Mouse (Mus musculus) right cerebral cortex, postnatal 4 days (tissue): ENCODE results near the gene Dlgap1.

Experiments
- DNase-seq: peaks from one replicate; pipeline ENCODE4 v3.0.0-alpha.2; 2022

Dlgap1 gene

DNA sequence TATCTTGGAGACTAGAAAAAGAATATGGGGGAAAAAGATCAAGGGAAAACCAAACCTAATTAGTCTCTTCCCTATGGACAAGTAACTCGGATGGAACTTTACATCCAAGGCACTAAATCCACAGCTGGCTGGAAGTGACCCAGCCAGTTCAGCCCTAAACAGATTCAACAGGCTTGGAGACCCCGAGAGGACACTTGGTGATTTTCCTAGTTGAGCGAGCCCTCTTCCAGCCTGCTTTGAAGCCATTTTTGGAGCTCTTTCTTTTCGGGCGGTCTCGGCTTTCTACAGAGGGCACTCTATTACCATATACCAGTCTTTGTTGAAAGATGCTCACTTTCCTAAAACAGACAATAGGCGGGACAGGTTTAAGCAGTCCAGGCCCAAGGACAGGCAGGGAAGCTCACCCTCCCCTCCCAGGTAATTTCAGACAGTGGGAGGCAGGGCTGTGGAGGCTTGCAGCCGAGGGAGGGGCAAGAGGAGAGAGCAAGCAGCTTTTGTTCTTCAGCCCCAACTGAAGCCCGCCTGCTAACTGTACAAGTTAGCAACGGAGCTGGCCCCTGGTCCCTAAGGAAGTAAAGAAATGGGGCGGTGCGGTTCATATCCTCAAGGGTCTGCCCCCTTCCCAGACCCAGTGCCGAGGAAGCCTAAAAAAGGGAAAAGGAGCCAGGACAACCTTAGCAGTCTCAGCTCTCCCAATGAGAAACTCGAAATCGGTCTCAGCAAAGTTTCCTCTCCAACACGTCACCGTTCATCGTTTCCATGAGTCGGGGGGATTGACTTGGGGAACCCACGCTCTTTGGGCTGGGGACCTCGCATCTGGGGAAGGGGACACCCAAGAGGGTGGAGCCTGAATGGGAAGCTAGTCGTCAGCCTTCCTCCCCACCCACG, 879.9 kb downstream of the Dlgap1 start:
- DNase-seq, result no peak

DNA sequence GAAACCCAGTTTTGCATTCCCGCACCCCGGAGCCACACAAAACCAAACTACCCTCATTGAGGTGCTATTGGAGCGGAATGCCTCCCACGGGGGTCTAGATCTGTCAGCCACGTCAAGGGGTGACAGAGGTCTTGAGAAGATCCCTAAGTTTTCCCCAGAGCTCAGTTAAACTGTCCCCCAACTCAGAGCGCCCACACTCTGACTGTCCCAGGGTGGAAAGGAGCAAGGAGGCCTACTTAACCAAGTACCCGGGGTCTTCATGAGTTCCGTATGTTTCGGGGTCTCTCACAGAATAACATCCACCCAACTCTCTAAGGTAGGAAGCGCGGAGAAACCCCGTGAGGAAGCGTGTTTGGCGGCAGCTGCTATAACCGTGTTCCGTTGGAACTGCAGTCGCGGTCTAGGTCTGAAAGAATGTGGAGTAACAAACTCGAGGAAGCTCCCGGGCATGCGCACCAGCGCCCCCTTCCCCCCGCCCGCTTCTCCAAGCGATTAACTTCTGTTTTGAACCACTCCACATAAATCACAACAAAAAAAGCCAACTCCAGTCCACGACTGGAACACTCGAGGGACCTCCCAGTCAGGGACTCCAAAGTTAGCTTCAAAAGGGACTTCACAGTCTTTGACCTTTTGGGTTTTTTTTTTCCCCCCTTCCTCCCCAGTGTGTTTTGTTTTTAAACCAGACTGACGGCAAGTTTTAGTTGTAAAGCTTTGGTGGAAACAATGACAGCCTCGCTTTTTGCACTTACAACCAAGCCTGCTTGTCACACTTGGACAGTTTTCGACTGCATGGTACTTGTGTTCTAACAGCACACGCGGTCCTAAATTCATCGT, 880.7 kb downstream of the Dlgap1 start:
- DNase-seq, result peak; percentile 68

DNA sequence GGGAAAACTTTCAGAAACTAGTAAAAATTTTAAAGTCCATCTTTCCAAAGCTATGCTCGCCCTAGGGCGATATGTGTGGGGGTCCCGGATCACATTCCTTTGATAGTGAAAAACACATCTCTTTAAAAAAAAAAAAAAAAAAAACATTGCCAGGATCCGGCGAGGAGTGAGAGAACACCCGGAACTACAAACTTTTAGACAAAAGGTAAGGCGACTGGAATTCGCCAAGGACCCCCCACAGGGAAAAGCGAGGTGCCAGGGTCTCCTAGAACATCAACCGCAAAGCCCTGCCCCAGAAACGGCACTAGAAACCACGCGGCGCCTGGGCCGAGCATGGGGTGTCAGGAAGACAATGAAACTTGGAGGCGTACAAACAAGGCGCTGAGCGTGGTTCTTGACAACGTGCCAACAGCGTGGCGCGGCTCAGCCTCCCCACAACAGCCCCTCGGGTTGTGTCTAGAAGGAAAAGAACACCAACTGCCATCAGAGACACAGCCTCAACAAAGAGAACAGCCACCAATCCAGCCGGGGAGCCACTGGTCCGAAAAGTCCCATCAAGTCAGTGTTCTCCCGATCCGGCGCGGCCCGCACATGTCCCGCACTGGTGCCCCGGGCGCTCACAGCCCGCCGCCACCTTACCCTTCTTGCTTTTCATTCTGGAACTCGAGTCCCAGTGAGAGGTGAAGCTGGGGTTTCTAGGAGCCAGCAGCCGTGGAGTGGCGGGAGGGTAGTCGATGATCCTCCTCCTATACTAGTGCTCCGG, 881.5 kb downstream of the Dlgap1 start:
- no peak for DNase-seq

DNA sequence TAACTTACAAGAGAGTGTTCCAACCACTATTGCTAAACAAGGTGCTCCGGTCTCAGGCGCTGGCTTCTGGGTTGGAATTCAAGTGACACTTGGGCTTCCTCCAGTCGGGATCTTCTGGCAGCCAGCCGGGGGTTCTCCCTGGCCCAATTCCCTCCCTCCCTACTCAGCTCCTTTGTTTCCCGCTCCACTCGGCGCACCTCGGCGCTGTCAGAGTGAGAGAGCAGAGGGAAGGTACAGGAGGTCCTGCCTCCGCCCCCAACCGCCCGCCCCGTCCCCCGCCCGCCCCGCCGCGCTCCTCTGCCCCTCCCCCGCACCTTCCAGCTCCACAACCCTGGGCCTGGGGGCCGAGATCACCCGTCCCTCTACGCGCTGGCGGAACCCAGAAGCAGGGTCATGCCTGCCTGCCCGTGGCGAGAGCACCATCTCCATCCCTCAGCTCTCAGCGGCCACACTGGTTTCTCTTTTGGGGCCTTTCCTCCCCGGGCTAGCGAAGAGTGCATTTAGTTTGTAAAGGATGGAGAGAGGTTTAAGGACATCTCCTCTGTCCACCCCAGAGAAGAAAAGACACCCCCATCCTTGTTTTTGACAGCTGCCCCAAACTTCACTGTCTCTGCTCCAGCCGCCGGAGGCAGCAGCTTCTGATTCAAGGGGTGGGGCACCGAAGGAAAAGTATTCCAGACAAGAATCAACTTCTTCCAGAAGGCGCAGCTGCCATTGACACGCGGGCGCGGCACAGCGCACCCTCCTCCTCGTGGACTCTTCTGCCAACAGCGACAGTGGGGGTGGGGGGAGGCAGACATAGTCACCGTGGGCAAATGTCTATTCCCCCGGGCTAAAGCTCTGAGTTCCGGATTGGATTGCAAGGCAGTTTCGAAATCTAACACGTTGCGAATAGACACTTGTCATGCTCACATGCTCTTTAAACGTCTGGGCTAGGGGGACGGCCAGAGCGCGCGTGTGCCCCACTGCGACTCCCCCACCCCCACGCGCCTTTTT, 882.4 kb downstream of the Dlgap1 start:
- DNase-seq, result no peak

DNA sequence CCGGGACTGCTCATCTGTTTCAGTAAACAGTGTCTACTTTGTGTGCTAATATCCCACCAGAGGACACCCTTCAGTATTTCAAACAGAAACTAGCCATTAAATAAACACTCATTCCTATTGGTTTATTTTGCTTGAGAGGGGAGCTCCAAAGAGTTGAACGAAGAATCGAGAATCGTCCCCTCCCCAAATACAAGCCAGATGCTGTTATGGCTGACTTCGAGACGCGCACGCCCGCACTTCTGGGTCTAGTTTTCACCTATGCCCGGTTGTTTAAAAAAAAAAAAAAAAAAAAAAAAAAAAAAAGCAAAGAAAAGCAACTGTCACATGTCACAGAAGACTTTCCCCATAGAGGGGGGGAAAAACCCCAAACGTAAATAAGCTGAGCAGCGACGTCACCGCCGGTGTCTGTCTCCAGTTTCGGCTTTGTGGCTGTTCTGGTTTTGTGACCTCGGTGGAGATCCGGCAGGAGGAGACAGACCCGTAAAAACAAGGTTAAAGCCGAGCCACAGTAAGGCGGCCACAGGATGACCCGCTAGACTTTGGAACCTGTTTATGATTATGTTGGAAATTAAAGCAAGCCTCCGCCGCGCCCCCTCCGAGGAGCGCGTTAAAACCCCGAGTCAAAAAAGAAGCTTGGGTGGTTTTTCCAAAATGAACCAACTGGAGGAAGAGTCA, 883.3 kb downstream of the Dlgap1 start:
- DNase-seq, result no peak

DNA sequence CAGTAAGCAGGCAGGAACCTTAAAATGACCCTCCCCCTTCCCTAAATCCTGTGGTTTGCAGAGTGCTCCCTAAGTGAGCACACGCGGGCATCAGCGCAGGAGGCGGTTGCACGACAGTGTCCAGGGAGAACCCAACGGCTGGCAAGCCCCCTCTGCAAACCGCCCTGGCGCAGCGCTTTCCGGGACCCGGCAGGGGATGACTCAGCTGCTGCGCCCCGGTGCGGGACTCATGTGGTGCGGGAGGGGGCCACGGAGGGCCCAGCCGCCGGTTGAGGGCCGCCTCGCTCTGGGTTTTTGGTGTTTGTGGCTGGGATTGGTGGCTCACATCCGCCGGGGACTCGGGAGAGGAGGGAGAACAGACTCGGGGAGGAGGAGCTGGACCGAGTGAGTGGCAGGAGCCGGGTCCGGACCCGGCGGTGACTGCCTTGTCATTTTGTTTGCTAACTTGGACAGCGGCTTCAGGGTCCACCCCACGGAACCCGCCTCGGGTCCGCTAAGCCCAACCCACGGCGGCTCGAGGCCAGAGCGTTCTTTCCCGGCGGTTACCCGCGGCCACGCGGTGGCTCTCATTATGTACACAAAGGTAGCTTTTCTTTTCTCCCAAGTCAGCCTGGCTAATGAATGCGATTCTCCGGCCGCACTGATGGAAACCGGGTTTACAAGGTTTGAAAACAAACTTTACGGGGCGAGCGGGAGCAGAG, 884.0 kb downstream of the Dlgap1 start:
- DNase-seq, result peak; percentile 40

GRCm38 (mm10) chr17:70853436-70853905, 884.6 kb downstream of the Dlgap1 start, which contains the start of gene Tgif1:
Gene Tgif1 (minus strand): TSS chr17:70853546.
- no peak for DNase-seq

DNA sequence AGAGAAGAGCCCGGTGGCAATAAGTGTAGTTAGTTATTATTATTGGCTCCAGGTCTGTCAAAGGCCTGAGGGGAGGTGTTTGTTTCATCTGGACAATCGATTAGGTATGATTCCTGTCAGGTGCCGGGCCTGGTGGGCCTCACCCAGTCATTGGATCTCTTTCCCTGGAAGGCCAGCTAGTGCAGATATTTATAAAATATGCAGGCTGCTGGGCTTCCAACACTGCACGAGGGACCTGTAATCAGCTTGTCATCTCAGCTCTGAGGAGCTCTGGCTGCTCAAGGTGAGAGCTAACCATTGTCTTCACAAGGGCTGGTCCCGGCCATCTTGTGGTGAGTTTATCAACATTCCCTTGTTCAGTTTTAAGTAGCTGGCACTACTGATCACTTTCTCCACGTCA, 885.1 kb downstream of the Dlgap1 start:
- DNase-seq, result no peak

GRCm38 (mm10) chr17:70856871-70857415, 888.1 kb downstream of the Dlgap1 start:
- DNase-seq, result no peak

DNA sequence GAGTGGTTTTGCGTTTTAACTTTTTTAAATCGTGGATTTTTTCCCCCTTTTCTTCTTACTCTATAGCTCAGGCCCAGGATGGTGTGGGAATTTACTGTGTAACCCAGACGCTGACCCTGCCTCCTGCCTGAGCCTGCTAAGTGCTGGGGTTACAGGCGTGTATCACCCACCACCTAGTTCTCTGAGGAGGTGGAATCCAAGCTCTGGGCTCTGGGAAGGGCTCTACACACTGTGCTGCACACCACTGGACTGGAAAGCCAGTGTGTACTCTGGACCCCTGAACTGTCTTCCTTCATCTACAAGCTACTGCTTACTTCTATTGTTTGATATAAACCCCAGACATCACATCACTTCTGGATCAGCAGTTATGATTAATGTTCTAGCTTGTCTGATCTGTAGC, 889.9 kb downstream of the Dlgap1 start:
- DNase-seq, result no peak

GRCm38 (mm10) chr17:70864117-70864516, 895.2 kb downstream of the Dlgap1 start:
- DNase-seq, result no peak

DNA sequence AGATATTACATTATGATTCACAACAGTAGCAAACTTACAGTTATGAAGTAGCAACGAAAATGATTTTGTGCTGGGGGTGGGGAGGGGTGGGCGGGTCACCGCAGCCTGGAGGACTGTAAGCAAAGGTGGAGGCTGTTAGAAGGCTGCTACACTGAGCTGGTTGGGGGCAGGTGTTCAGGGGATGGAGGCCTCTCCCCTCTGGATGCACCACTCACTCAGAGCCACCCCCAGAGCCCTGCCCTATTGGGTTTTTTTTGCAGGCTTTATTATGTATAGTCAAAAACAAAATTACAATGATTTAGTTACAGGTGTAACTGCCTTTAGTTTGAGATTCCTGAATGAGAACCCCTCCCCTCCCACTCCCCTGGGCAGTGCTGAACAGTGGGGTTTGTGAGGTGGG, 895.8 kb downstream of the Dlgap1 start:
- no peak for DNase-seq

DNA sequence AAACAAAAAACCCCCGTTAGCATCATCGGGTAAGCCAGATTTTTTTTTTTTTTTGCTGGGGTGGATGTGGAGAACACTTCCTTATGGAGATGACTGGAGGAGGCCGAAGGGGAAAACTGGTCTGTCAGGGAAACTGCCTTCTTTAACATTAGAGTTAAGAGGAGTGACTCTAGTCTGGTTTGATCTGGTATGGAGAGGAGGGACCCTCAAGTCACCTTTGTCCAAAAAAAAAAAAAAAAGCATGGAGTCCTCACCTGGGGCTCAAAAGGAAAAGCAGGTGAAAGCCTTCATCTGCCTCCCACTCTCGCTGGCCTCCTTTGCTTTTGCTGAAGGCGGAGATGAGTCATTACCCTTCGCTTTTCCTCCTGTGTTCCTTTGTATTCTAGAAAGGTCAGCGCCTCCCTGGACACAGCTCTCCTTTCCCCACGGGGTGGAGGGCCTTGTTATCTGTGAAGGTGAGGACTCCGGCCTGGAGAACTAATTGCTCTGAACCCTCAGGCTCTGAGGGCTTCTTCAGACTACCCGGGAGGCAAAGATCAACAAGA, 896.3 kb downstream of the Dlgap1 start:
- DNase-seq, result no peak

DNA sequence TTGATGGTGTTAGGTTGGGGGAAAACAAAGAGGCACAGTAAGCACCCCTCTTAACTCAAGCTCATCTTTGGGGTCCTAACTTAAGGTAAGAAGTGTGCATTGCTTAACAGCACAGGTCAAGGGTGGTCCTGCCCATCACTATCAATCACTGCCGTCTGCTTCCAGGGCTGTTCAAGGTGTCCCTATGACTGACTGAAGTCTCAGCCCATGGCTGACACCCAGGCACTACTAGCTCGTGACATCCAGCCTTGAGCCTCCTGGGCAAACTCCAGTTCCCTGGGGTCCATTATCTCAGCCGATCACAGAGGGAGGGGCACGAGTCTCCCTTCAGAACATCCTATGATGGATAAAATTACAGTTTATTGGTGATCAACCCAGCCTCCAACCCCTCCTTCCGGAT, 897.2 kb downstream of the Dlgap1 start:
- no peak for DNase-seq

- no peak for DNase-seq
These were observed 897.8 kb downstream of the Dlgap1 start for GRCm38 (mm10) chr17:70866538-70867114.

DNA sequence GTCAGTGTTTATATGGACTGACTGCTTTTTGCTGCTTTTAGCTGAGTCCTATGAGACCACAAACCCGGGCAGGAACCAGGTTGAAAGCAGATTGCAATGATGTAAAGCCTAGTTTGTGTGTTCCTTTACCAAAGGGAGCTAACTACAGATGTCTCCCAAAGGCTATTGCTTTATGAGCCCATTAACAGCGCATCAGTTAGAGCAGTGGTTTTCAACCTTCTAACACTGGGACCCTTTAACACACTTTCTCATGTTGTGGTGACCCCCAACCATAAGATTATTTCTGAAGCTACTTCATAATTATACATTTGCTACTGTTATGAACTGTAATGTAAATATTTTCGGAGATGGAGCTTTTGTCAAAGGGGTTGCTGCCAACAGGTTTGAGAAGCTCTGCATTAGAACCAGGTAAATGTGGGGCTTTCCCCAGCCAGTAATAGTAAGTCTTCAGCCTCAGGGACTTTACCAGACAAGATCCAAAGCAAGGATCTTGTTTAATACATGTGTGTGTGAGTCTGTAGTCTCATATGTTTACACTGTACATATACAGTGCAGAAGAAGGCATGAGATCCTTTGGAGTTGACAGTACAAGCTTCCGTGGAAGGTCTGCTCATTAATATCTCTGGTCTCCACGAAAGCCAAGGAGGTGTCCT, 899.8 kb downstream of the Dlgap1 start:
- DNase-seq, result no peak

DNA sequence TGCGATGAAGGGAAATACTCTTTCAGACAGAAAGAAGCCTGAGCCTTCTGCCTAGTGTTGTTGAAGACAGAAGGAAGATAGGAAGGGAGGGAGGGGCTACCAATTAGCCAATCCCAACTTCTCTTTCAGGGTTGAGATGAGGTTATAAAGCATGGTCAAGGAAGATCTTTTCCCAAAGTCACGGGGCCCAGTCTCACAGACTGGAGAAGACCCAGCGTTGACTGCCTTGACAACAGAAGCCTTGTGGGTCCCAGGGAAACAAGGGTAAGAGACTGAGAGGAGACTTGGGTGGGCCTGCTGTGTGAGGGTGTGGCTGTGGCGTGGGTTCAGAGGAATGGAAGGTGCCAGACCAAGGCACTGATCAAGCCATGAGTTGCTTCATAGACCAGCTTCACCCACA, 901.7 kb downstream of the Dlgap1 start:
- DNase-seq, result no peak
